Mouse (Mus musculus) olfactory bulb, adult 2 months (tissue): ENCODE data around the gene Slc38a10.

ENCODE experiments used
- CTCF ChIP-seq: fragments of 200-500 bp; IDR thresholded peaks from 2 replicates; pipeline ENCODE4 v1.5.1; 2012; ENCODE audit warnings: low read depth, mild to moderate bottlenecking, low read length, moderate library complexity; ENCODE audit not compliant: insufficient read depth
- POLR2A ChIP-seq: fragments of 200-500 bp; IDR thresholded peaks from 2 replicates; pipeline ENCODE4 v1.6.1; 2012; ENCODE audit warnings: mild to moderate bottlenecking, low read depth, low read length, moderate library complexity; ENCODE audit not compliant: insufficient read depth

GRCm38 (mm10) chr11:120119936-120120541, 31.1 kb downstream of the Slc38a10 start:
- no peak for TF ChIP-seq CTCF
- no peak for TF ChIP-seq POLR2A
